In genomic region chr19:6907811-6908540, GRCm38 (mm10) we compare ENCODE assay signal across 8 mouse cellular contexts. TPM values are rescaled to one million over a fixed set of nuclear protein-coding genes. Genes with fewer than 3 reads are reported as not detected.
DNase-seq lines count a peak whose midpoint lies in the region; ATAC-seq lines count a peak whose summit lies in the region.

No protein-coding gene starts in this region.

- no peak for ATAC-seq in heart, embryonic 14.5 days (ENCODE audit: insufficient number of reproducible peaks, insufficient read depth, low FRiP score, low read depth)
- no peak for ATAC-seq in embryonic facial prominence, embryonic 14.5 days (ENCODE audit: low read depth)
- no peak for ATAC-seq in midbrain, embryonic 15.5 days (replicated peaks)
- no peak for ATAC-seq in activated CD4-positive, CD25-positive, alpha-beta regulatory T cell, adult 4 months

- peak overlapping the region; percentile 86 for H3K4me2 ChIP-seq in heart, embryonic 14.5 days (ENCODE audit: low read length)
- peak overlapping the region; percentile 78 for H3K4me2 ChIP-seq in embryonic facial prominence, embryonic 14.5 days (ENCODE audit: low read depth, low read length)
- H3K4me2 ChIP-seq in midbrain, embryonic 15.5 days, result peak overlapping the region; percentile 72

- WGBS in heart, embryonic 14.5 days, result 86% methylated on average over 7 of the region's 7 CpGs
- 83% methylated on average over 7 of the region's 7 CpGs for WGBS in embryonic facial prominence, embryonic 14.5 days
- WGBS in midbrain, embryonic 15.5 days, result 89% methylated on average over 7 of the region's 7 CpGs

- peak overlapping the region; percentile 89 for H3K9ac ChIP-seq in heart, embryonic 14.5 days (ENCODE audit: low read length)
- H3K9ac ChIP-seq in embryonic facial prominence, embryonic 14.5 days (ENCODE audit: low read depth, low read length), result peak overlapping the region; percentile 75
- no peak overlapping the region; the same call in 1 of the 2 replicates for H3K9ac ChIP-seq in midbrain, embryonic 15.5 days

- peaks cover 6 to 25% of the 10 kb centered on the region in 2 experiments for H3K4me1 ChIP-seq in heart, embryonic 14.5 days (ENCODE audit: control insufficient read depth in 2 of 2, insufficient read depth in 2 of 2, low read length in 2 of 2)
- peaks cover 14% of the 10 kb centered on the region; the same call in 1 of the 2 replicates for H3K4me1 ChIP-seq in embryonic facial prominence, embryonic 14.5 days (ENCODE audit: control insufficient read depth, insufficient read depth, low read length)
- H3K4me1 ChIP-seq in midbrain, embryonic 15.5 days, result peaks cover 34% of the 10 kb centered on the region

- H3K4me3 ChIP-seq in heart, embryonic 14.5 days (ENCODE audit: control insufficient read depth in 1 of 2, insufficient read depth in 1 of 2, low read depth in 1 of 2, low read length in 2 of 2), result peak overlapping the region; percentile 68 to 73; a peak in 2 of 4 replicates
- peak overlapping the region; percentile 58 for H3K4me3 ChIP-seq in embryonic facial prominence, embryonic 14.5 days (ENCODE audit: low read depth, low read length)
- peak overlapping the region; percentile 68; the same call in 1 of the 2 replicates for H3K4me3 ChIP-seq in midbrain, embryonic 15.5 days

- H3K9me3 ChIP-seq in heart, embryonic 14.5 days (ENCODE audit: control insufficient read depth, low read length), result no peaks in the 10 kb centered on the region
- no peaks in the 10 kb centered on the region for H3K9me3 ChIP-seq in embryonic facial prominence, embryonic 14.5 days (ENCODE audit: control insufficient read depth, low read length)
- H3K9me3 ChIP-seq in midbrain, embryonic 15.5 days, result no peaks in the 10 kb centered on the region

- no peak overlapping the region for H3K27ac ChIP-seq in heart, embryonic 14.5 days (replicated peaks in 1 of 2; ENCODE audit: control insufficient read depth in 1 of 2, insufficient read depth in 1 of 2, low read depth in 2 of 2, low read length in 2 of 2)
- H3K27ac ChIP-seq in embryonic facial prominence, embryonic 14.5 days (replicated peaks; ENCODE audit: low read depth, low read length), result no peak overlapping the region
- no peak overlapping the region for H3K27ac ChIP-seq in midbrain, embryonic 15.5 days

- DNase-seq in heart, adult 8-10 months (ENCODE audit: low spot score), result no peak
- no peak for DNase-seq in embryonic facial prominence, embryonic 14.5 days (ENCODE audit: low spot score)
- peak; percentile 44 to 60 for DNase-seq in kidney, postnatal 36 days
- DNase-seq in left cerebral cortex, postnatal 10 days (ENCODE audit: extremely low spot score in 1 of 2, low spot score in 2 of 2), result no peak
- DNase-seq in frontal cortex, postnatal 36 days (ENCODE audit: low spot score in 2 of 2), result no peak

- intact Hi-C loops in left cerebral cortex, postnatal 10 days (cut with DNase I), result no loop called here

- H3K27me3 ChIP-seq in heart, embryonic 14.5 days (ENCODE audit: control insufficient read depth, insufficient read depth, low read length), result no peaks in the 10 kb centered on the region
- no peaks in the 10 kb centered on the region for H3K27me3 ChIP-seq in embryonic facial prominence, embryonic 14.5 days (replicated peaks; ENCODE audit: control insufficient read depth, insufficient read depth, low read length)
- no peaks in the 10 kb centered on the region for H3K27me3 ChIP-seq in midbrain, embryonic 15.5 days (replicated peaks)

- peaks cover 51% of the 10 kb centered on the region for H3K36me3 ChIP-seq in heart, embryonic 14.5 days (ENCODE audit: control insufficient read depth, insufficient read depth, low read length)
- H3K36me3 ChIP-seq in embryonic facial prominence, embryonic 14.5 days (ENCODE audit: control insufficient read depth, insufficient read depth, low read length), result peaks cover 42% of the 10 kb centered on the region
- H3K36me3 ChIP-seq in midbrain, embryonic 15.5 days (replicated peaks), result peaks cover 16% of the 10 kb centered on the region

RNA-seq across cellular contexts. Expression of gene Trmt112, which starts 1.5 kb away (rescaled TPM):
- 81.9 and 95.0 TPM in 2 replicates for polyA plus RNA-seq in heart, embryonic 14.5 days (2014; fragmentation: Nextera tagmentation; extraction: Ambion mirVana)
- total RNA-seq in heart, adult 8-10 months (2022), result 10 to 100 TPM; 29.9 to 49.7 (median 39.7) TPM
- polyA plus RNA-seq in embryonic facial prominence, embryonic 14.5 days (2014; fragmentation: Nextera tagmentation; extraction: Ambion mirVana), result 137 and 143 TPM in 2 replicates
- 101 and 105 TPM in 2 replicates for polyA plus RNA-seq in midbrain, embryonic 15.5 days (2015; fragmentation: Nextera tagmentation; extraction: Ambion mirVana)
- polyA plus RNA-seq in activated CD4-positive, CD25-positive, alpha-beta regulatory T cell, adult 4 months (2017; shearing (Covaris generic)), result 100 to 1,000 TPM; 183 to 217 TPM
- total RNA-seq in left cerebral cortex, postnatal 10 days (2021), result 10 to 100 TPM; 42.5 to 49.6 TPM

RNA-seq across cellular contexts. Expression of gene Prdx5, which starts 1.9 kb away (rescaled TPM):
- polyA plus RNA-seq in heart, embryonic 14.5 days (2014; fragmentation: Nextera tagmentation; extraction: Ambion mirVana), result 192 and 210 TPM in 2 replicates
- 100 to 1,000 TPM; 620 to 842 (median 766) TPM for total RNA-seq in heart, adult 8-10 months (2022)
- 218 and 243 TPM in 2 replicates for polyA plus RNA-seq in embryonic facial prominence, embryonic 14.5 days (2014; fragmentation: Nextera tagmentation; extraction: Ambion mirVana)
- 325 and 351 TPM in 2 replicates for polyA plus RNA-seq in midbrain, embryonic 15.5 days (2015; fragmentation: Nextera tagmentation; extraction: Ambion mirVana)
- polyA plus RNA-seq in activated CD4-positive, CD25-positive, alpha-beta regulatory T cell, adult 4 months (2017; shearing (Covaris generic)), result 100 to 1,000 TPM; 244 to 253 TPM
- total RNA-seq in left cerebral cortex, postnatal 10 days (2021), result 100 to 1,000 TPM; 280 to 318 TPM

RNA-seq across cellular contexts. Expression of gene Esrra, which starts 13.6 kb away (rescaled TPM):
- 14.4 and 18.0 TPM in 2 replicates for polyA plus RNA-seq in heart, embryonic 14.5 days (2014; fragmentation: Nextera tagmentation; extraction: Ambion mirVana)
- total RNA-seq in heart, adult 8-10 months (2022), result 100 to 1,000 TPM; 153 to 180 (median 168) TPM
- polyA plus RNA-seq in embryonic facial prominence, embryonic 14.5 days (2014; fragmentation: Nextera tagmentation; extraction: Ambion mirVana), result 4.7 and 4.8 TPM in 2 replicates
- 16.2 and 18.9 TPM in 2 replicates for polyA plus RNA-seq in midbrain, embryonic 15.5 days (2015; fragmentation: Nextera tagmentation; extraction: Ambion mirVana)
- polyA plus RNA-seq in activated CD4-positive, CD25-positive, alpha-beta regulatory T cell, adult 4 months (2017; shearing (Covaris generic)), result 1 to 10 TPM; 3.1 to 3.8 TPM
- 10 to 100 TPM; 41.4 to 43.5 TPM for total RNA-seq in left cerebral cortex, postnatal 10 days (2021)

RNA-seq across cellular contexts. Expression of gene Catsperz, which starts 17.2 kb away (rescaled TPM):
- 1.4 and 1.7 TPM in 2 replicates for polyA plus RNA-seq in heart, embryonic 14.5 days (2014; fragmentation: Nextera tagmentation; extraction: Ambion mirVana)
- total RNA-seq in heart, adult 8-10 months (2022), result not detected
- 3.4 and 4.8 TPM in 2 replicates for polyA plus RNA-seq in embryonic facial prominence, embryonic 14.5 days (2014; fragmentation: Nextera tagmentation; extraction: Ambion mirVana)
- polyA plus RNA-seq in midbrain, embryonic 15.5 days (2015; fragmentation: Nextera tagmentation; extraction: Ambion mirVana), result 1.1 and 1.3 TPM in 2 replicates
- not detected for polyA plus RNA-seq in activated CD4-positive, CD25-positive, alpha-beta regulatory T cell, adult 4 months (2017; shearing (Covaris generic))
- 10 to 100 TPM; 14.0 to 20.6 TPM for total RNA-seq in left cerebral cortex, postnatal 10 days (2021)

RNA-seq across cellular contexts. Expression of gene Kcnk4, which starts 26.3 kb away (rescaled TPM):
- 0.27 and 0.46 TPM in 2 replicates for polyA plus RNA-seq in heart, embryonic 14.5 days (2014; fragmentation: Nextera tagmentation; extraction: Ambion mirVana)
- total RNA-seq in heart, adult 8-10 months (2022), result not detected
- 1.0 and 1.6 TPM in 2 replicates for polyA plus RNA-seq in embryonic facial prominence, embryonic 14.5 days (2014; fragmentation: Nextera tagmentation; extraction: Ambion mirVana)
- polyA plus RNA-seq in midbrain, embryonic 15.5 days (2015; fragmentation: Nextera tagmentation; extraction: Ambion mirVana), result 4.7 and 5.0 TPM in 2 replicates
- polyA plus RNA-seq in activated CD4-positive, CD25-positive, alpha-beta regulatory T cell, adult 4 months (2017; shearing (Covaris generic)), result not detected
- 10 to 100 TPM; 36.6 to 38.1 TPM for total RNA-seq in left cerebral cortex, postnatal 10 days (2021)

Comparison
In these comparisons a context has a peak if more than half of its experiments do, and no peak if none do; other contexts are left out.
1. DNase-seq: peak in kidney, postnatal 36 days (2 of 2); none in heart, adult 8-10 months (single experiment), embryonic facial prominence, embryonic 14.5 days (single experiment), left cerebral cortex, postnatal 10 days (0 of 2) and frontal cortex, postnatal 36 days (0 of 2).
2. Peak in every context shown above with its lines, with median percentiles within 50 percentile points of each other: H3K4me2 ChIP-seq and H3K4me3 ChIP-seq.